Mouse (Mus musculus): ENCODE measurements around the gene Tox3. TPM values are rescaled to one million over a fixed set of nuclear protein-coding genes. Genes with fewer than 3 reads are reported as not detected.

Tox3 gene
- total RNA-seq, 1 experiment from 2014 or later: 4.4 TPM

GRCm38 (mm10) chr8:90346880-90347535 lies 1.1 kb downstream of the Tox3 start:
- ATAC-seq (replicated peaks in 1 of 2; ENCODE audit: insufficient read depth in 1 of 2, low FRiP score in 2 of 2, low TSS enrichment in 1 of 2, low read depth in 1 of 2, poor library complexity in 2 of 2, severe bottlenecking in 2 of 2): no peak

- ATAC-seq (replicated peaks in 1 of 2; ENCODE audit: insufficient read depth in 1 of 2, low FRiP score in 2 of 2, low TSS enrichment in 1 of 2, low read depth in 1 of 2, poor library complexity in 2 of 2, severe bottlenecking in 2 of 2): no peak
These were observed 1.8 kb downstream of the Tox3 start for GRCm38 (mm10) chr8:90346138-90346879.

- no peak for ATAC-seq (replicated peaks in 1 of 2; ENCODE audit: insufficient read depth in 1 of 2, low FRiP score in 2 of 2, low TSS enrichment in 1 of 2, low read depth in 1 of 2, poor library complexity in 2 of 2, severe bottlenecking in 2 of 2)
These were observed 17.5 kb downstream of the Tox3 start for GRCm38 (mm10) chr8:90330377-90331285.

- ATAC-seq (replicated peaks in 1 of 2; ENCODE audit: insufficient read depth in 1 of 2, low FRiP score in 2 of 2, low TSS enrichment in 1 of 2, low read depth in 1 of 2, poor library complexity in 2 of 2, severe bottlenecking in 2 of 2): no peak
These were observed 24.3 kb downstream of the Tox3 start for GRCm38 (mm10) chr8:90323824-90324223.

- ATAC-seq (replicated peaks in 1 of 2; ENCODE audit: insufficient read depth in 1 of 2, low FRiP score in 2 of 2, low TSS enrichment in 1 of 2, low read depth in 1 of 2, poor library complexity in 2 of 2, severe bottlenecking in 2 of 2): no peak
These were observed 25.3 kb downstream of the Tox3 start for GRCm38 (mm10) chr8:90322701-90323439.

GRCm38 (mm10) chr8:90321255-90321654 lies 26.9 kb downstream of the Tox3 start:
- no peak for ATAC-seq (replicated peaks in 1 of 2; ENCODE audit: insufficient read depth in 1 of 2, low FRiP score in 2 of 2, low TSS enrichment in 1 of 2, low read depth in 1 of 2, poor library complexity in 2 of 2, severe bottlenecking in 2 of 2)

GRCm38 (mm10) chr8:90314312-90314711 lies 33.8 kb downstream of the Tox3 start:
- no peak for ATAC-seq (replicated peaks in 1 of 2; ENCODE audit: insufficient read depth in 1 of 2, low FRiP score in 2 of 2, low TSS enrichment in 1 of 2, low read depth in 1 of 2, poor library complexity in 2 of 2, severe bottlenecking in 2 of 2)

- no peak for ATAC-seq (replicated peaks in 1 of 2; ENCODE audit: insufficient read depth in 1 of 2, low FRiP score in 2 of 2, low TSS enrichment in 1 of 2, low read depth in 1 of 2, poor library complexity in 2 of 2, severe bottlenecking in 2 of 2)
These were observed 45.2 kb downstream of the Tox3 start for GRCm38 (mm10) chr8:90302951-90303350.

- ATAC-seq (replicated peaks in 1 of 2; ENCODE audit: insufficient read depth in 1 of 2, low FRiP score in 2 of 2, low TSS enrichment in 1 of 2, low read depth in 1 of 2, poor library complexity in 2 of 2, severe bottlenecking in 2 of 2): no peak
These were observed 45.9 kb downstream of the Tox3 start for GRCm38 (mm10) chr8:90302252-90302651.

GRCm38 (mm10) chr8:90301543-90301942 lies 46.6 kb downstream of the Tox3 start:
- ATAC-seq (replicated peaks in 1 of 2; ENCODE audit: insufficient read depth in 1 of 2, low FRiP score in 2 of 2, low TSS enrichment in 1 of 2, low read depth in 1 of 2, poor library complexity in 2 of 2, severe bottlenecking in 2 of 2): no peak

- no peak for ATAC-seq (replicated peaks in 1 of 2; ENCODE audit: insufficient read depth in 1 of 2, low FRiP score in 2 of 2, low TSS enrichment in 1 of 2, low read depth in 1 of 2, poor library complexity in 2 of 2, severe bottlenecking in 2 of 2)
These were observed 47.2 kb downstream of the Tox3 start for GRCm38 (mm10) chr8:90300973-90301372.

- no peak for ATAC-seq (replicated peaks in 1 of 2; ENCODE audit: insufficient read depth in 1 of 2, low FRiP score in 2 of 2, low TSS enrichment in 1 of 2, low read depth in 1 of 2, poor library complexity in 2 of 2, severe bottlenecking in 2 of 2)
These were observed 54.1 kb downstream of the Tox3 start for GRCm38 (mm10) chr8:90294061-90294460.

- no peak for ATAC-seq (replicated peaks in 1 of 2; ENCODE audit: insufficient read depth in 1 of 2, low FRiP score in 2 of 2, low TSS enrichment in 1 of 2, low read depth in 1 of 2, poor library complexity in 2 of 2, severe bottlenecking in 2 of 2)
These were observed 57.3 kb downstream of the Tox3 start for GRCm38 (mm10) chr8:90290811-90291210.

- ATAC-seq (replicated peaks in 1 of 2; ENCODE audit: insufficient read depth in 1 of 2, low FRiP score in 2 of 2, low TSS enrichment in 1 of 2, low read depth in 1 of 2, poor library complexity in 2 of 2, severe bottlenecking in 2 of 2): no peak
These were observed 71.4 kb downstream of the Tox3 start for GRCm38 (mm10) chr8:90276722-90277121.

GRCm38 (mm10) chr8:90273182-90273581 lies 75.0 kb downstream of the Tox3 start:
- no peak for ATAC-seq (replicated peaks in 1 of 2; ENCODE audit: insufficient read depth in 1 of 2, low FRiP score in 2 of 2, low TSS enrichment in 1 of 2, low read depth in 1 of 2, poor library complexity in 2 of 2, severe bottlenecking in 2 of 2)

- no peak for ATAC-seq (replicated peaks in 1 of 2; ENCODE audit: insufficient read depth in 1 of 2, low FRiP score in 2 of 2, low TSS enrichment in 1 of 2, low read depth in 1 of 2, poor library complexity in 2 of 2, severe bottlenecking in 2 of 2)
These were observed 76.2 kb downstream of the Tox3 start for GRCm38 (mm10) chr8:90271920-90272319.

- no peak for ATAC-seq (replicated peaks in 1 of 2; ENCODE audit: insufficient read depth in 1 of 2, low FRiP score in 2 of 2, low TSS enrichment in 1 of 2, low read depth in 1 of 2, poor library complexity in 2 of 2, severe bottlenecking in 2 of 2)
These were observed 80.4 kb downstream of the Tox3 start for GRCm38 (mm10) chr8:90267698-90268256.

Measured in hematopoietic stem cell, adult 5-6 weeks (primary cell).